Mouse (Mus musculus): ENCODE data around the gene A730071L15Rik. TPM values are rescaled to one million over a fixed set of nuclear protein-coding genes. Genes with fewer than 3 reads are reported as not detected.
A peak's percentile ranks its signal among the peaks of the same experiment; 100 is the strongest.

A730071L15Rik gene
- polyA plus RNA-seq, 1 experiment from 2014 or later = 0.84 TPM

DNA sequence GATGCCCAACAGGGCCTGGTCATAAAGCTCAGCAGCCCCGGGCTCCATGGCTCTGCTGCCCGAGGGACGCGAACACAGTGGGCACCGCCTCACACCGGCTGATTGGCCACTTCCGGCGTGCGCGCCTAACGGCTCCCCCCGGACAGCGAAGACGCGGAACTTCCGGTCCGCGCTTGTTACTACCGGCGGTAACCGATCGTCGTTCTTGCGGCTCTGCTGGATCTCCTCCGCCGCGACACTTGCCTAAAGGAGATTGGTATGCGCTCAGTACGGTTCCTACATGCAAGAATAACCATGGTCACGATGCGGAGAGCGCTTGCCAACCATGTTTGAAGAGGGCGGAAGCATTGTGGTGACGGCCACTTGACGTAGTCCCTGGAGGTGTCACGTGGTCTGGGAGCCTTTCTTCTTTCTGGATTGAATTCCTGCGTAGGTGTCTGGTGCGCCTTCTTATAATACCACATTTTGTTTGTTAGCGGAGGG lies 299 bp downstream of the A730071L15Rik start, which contains the start of gene Nudcd3:
TSS of gene Nudcd3 (minus strand) at position 329 of the 483 bp plus-strand sequence.
- H3K36me3 ChIP-seq (ENCODE audit: control insufficient read depth, insufficient read depth) = no peaks in the 10 kb centered on the region
- ATAC-seq = peak; percentile 96
- H3K4me3 ChIP-seq (replicated peaks; ENCODE audit: low read length) = peak within 1 kb of the TSS; percentile 100
- H3K9me3 ChIP-seq (ENCODE audit: control insufficient read depth, low read length) = no peaks in the 10 kb centered on the region
- H3K27ac ChIP-seq (ENCODE audit: low read length) = peak within 1 kb of the TSS; percentile 97
- peaks cover 22% of the 10 kb centered on the region for H3K4me1 ChIP-seq (replicated peaks; ENCODE audit: control insufficient read depth, insufficient read depth, low read length)
- H3K9ac ChIP-seq (replicated peaks; ENCODE audit: low read depth, low read length) = peak within 1 kb of the TSS; percentile 96
- under 1% methylated on average over 39 of the region's 39 CpGs for WGBS
- peak within 1 kb of the TSS; percentile 98 for H3K4me2 ChIP-seq (ENCODE audit: low read length)
- H3K27me3 ChIP-seq (replicated peaks; ENCODE audit: control insufficient read depth, insufficient read depth, low read length) = no peaks in the 10 kb centered on the region

DNA sequence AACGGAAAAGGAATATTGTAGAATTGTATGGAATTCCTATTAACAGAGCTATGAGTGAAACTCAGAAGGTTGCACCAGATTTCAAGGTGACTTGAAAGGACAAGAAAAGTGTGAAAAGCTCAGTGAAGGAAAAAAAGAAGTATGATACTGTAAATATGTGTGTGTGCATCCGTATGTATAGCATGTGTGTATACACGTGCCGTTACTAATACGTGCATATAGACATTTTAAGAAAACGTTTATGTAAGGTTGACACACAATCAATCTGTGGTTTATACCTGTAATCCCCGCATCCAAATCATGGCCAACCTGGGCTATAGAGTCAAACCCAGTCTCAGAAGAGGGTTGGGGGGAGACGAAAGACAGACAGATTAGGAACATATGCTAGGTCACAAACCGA lies 741 bp downstream of the A730071L15Rik start:
- peak overlapping the region; percentile 98 for H3K4me2 ChIP-seq (ENCODE audit: low read length)
- peak; percentile 21 for ATAC-seq
- no peaks in the 10 kb centered on the region for H3K27me3 ChIP-seq (replicated peaks; ENCODE audit: control insufficient read depth, insufficient read depth, low read length)
- peak overlapping the region; percentile 100 for H3K4me3 ChIP-seq (replicated peaks; ENCODE audit: low read length)
- peak overlapping the region; percentile 96 for H3K9ac ChIP-seq (replicated peaks; ENCODE audit: low read depth, low read length)
- 27% methylated on average over 9 of the region's 9 CpGs for WGBS
- H3K27ac ChIP-seq (ENCODE audit: low read length) = peak overlapping the region; percentile 97
- no peaks in the 10 kb centered on the region for H3K36me3 ChIP-seq (ENCODE audit: control insufficient read depth, insufficient read depth)
- H3K4me1 ChIP-seq (replicated peaks; ENCODE audit: control insufficient read depth, insufficient read depth, low read length) = peaks cover 22% of the 10 kb centered on the region
- H3K9me3 ChIP-seq (ENCODE audit: control insufficient read depth, low read length) = peaks cover 3% of the 10 kb centered on the region; the same call in 1 of the 2 replicates

DNA sequence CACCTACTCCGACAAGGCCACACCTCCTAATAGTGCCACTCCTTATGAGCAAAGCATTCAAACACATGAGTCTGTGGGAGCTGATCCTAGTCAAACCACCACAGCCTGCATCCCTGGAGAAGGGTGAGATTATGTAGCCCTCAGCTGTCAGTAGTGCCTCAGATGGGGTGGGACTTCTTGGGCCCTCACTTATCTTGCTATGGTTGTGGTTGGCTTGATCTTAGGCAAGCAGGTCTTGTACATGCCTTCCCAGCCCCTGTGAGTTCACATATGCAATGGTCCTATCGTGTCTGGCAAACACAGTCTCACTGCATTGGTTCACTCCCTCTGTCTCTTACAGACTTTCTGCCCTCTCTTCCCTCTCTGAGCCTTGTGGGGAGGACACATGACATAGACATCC lies 7.3 kb downstream of the A730071L15Rik start:
- Histone ChIP-seq H3K9ac (replicated peaks; ENCODE audit: low read depth, low read length) (no peak overlapping the region), H3K27me3 (replicated peaks; ENCODE audit: control insufficient read depth, insufficient read depth, low read length) (no peaks in the 10 kb centered on the region), H3K36me3 (ENCODE audit: control insufficient read depth, insufficient read depth) (no peaks in the 10 kb centered on the region)

GRCm38 (mm10) chr11:6208158-6208557 lies 8.3 kb downstream of the A730071L15Rik start:
- WGBS = 89% methylated on average over 1 of the region's 1 CpGs
- H3K27me3 ChIP-seq (replicated peaks; ENCODE audit: control insufficient read depth, insufficient read depth, low read length) = no peaks in the 10 kb centered on the region
- no peak for ATAC-seq
- no peak overlapping the region for H3K9ac ChIP-seq (replicated peaks; ENCODE audit: low read depth, low read length)
- H3K4me2 ChIP-seq (ENCODE audit: low read length) = no peak overlapping the region
- H3K9me3 ChIP-seq (ENCODE audit: control insufficient read depth, low read length) = peaks cover 3% of the 10 kb centered on the region; the same call in 1 of the 2 replicates
- no peak overlapping the region for H3K4me3 ChIP-seq (replicated peaks; ENCODE audit: low read length)
- H3K27ac ChIP-seq (ENCODE audit: low read length) = no peak overlapping the region
- H3K4me1 ChIP-seq (replicated peaks; ENCODE audit: control insufficient read depth, insufficient read depth, low read length) = no peaks in the 10 kb centered on the region
- H3K36me3 ChIP-seq (ENCODE audit: control insufficient read depth, insufficient read depth) = no peaks in the 10 kb centered on the region

More for the DNA sequence above, 7.3 kb downstream of the A730071L15Rik start:
- H3K4me3 ChIP-seq (replicated peaks; ENCODE audit: low read length) = no peak overlapping the region
- H3K4me1 ChIP-seq (replicated peaks; ENCODE audit: control insufficient read depth, insufficient read depth, low read length) = no peaks in the 10 kb centered on the region
- no peak overlapping the region for H3K27ac ChIP-seq (ENCODE audit: low read length)
- no peak overlapping the region for H3K4me2 ChIP-seq (ENCODE audit: low read length)
- H3K9me3 ChIP-seq (ENCODE audit: control insufficient read depth, low read length) = peaks cover 3% of the 10 kb centered on the region; the same call in 1 of the 2 replicates
- no peak for ATAC-seq
- 83% methylated on average over 2 of the region's 2 CpGs for WGBS

DNA sequence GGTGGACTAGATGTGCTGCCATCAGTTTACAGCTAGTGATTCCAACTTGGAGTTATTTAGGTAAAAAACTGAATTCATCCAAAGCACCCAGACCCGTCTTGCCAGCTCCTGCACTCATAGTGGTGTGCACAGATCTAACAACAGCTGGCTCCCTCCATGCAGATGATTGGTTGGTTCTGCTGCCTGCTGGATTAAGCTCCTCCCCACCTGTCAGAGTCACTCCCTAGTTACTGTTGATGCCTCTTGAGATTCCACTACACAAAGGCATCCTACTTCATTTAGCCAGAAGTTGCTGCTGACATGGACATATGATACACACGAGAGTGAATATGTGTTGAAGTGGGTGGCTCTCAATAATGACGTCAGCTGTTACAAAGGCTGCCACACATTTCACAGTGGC lies 17.0 kb downstream of the A730071L15Rik start:
- H3K27ac ChIP-seq (ENCODE audit: low read length) = no peak overlapping the region
- no peaks in the 10 kb centered on the region for H3K36me3 ChIP-seq (ENCODE audit: control insufficient read depth, insufficient read depth)
- no peak for ATAC-seq
- 52% methylated on average over 3 of the region's 3 CpGs for WGBS
- H3K4me3 ChIP-seq (replicated peaks; ENCODE audit: low read length) = no peak overlapping the region
- H3K27me3 ChIP-seq (replicated peaks; ENCODE audit: control insufficient read depth, insufficient read depth, low read length) = no peaks in the 10 kb centered on the region
- no peak overlapping the region for H3K9ac ChIP-seq (replicated peaks; ENCODE audit: low read depth, low read length)
- H3K4me2 ChIP-seq (ENCODE audit: low read length) = no peak overlapping the region
- no peaks in the 10 kb centered on the region for H3K4me1 ChIP-seq (replicated peaks; ENCODE audit: control insufficient read depth, insufficient read depth, low read length)
- no peaks in the 10 kb centered on the region for H3K9me3 ChIP-seq (ENCODE audit: control insufficient read depth, low read length)

- Histone ChIP-seq H3K4me1 (replicated peaks; ENCODE audit: control insufficient read depth, insufficient read depth, low read length) (no peaks in the 10 kb centered on the region), H3K9me3 (ENCODE audit: control insufficient read depth, low read length) (no peaks in the 10 kb centered on the region), H3K27ac (ENCODE audit: low read length) (no peak overlapping the region), H3K9ac (replicated peaks; ENCODE audit: low read depth, low read length) (no peak overlapping the region), H3K4me2 (ENCODE audit: low read length) (no peak overlapping the region), H3K36me3 (ENCODE audit: control insufficient read depth, insufficient read depth) (no peaks in the 10 kb centered on the region), H3K27me3 (replicated peaks; ENCODE audit: control insufficient read depth, insufficient read depth, low read length) (no peaks in the 10 kb centered on the region), H3K4me3 (replicated peaks; ENCODE audit: low read length) (no peak overlapping the region)
- no peak for ATAC-seq
- WGBS = 79% methylated on average over 11 of the region's 11 CpGs
These were observed 18.5 kb downstream of the A730071L15Rik start for GRCm38 (mm10) chr11:6218189-6218896.

DNA sequence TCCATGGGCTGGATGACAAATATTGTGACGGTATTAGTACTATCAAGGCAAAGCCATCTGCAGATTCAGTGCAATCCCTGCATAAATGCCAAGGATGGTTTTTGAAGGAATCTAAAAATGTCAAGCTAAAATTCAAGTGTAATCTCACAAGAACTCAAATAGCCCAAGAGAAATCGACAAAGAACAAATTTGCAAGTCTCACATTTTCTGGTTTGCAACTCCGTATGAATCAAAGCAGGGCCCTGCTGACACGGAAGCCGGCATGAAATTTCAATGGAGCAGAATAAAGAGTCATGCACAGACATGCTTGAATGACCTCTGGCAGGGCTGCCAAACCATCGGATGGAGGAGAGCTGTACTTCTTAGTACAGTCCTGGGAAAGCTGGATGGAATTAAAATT lies 20.1 kb downstream of the A730071L15Rik start:
- no peaks in the 10 kb centered on the region for H3K27me3 ChIP-seq (replicated peaks; ENCODE audit: control insufficient read depth, insufficient read depth, low read length)
- H3K36me3 ChIP-seq (ENCODE audit: control insufficient read depth, insufficient read depth) = no peaks in the 10 kb centered on the region
- no peak overlapping the region for H3K27ac ChIP-seq (ENCODE audit: low read length)
- H3K4me2 ChIP-seq (ENCODE audit: low read length) = no peak overlapping the region
- no peak overlapping the region for H3K4me3 ChIP-seq (replicated peaks; ENCODE audit: low read length)
- no peak for ATAC-seq
- H3K9ac ChIP-seq (replicated peaks; ENCODE audit: low read depth, low read length) = no peak overlapping the region
- 83% methylated on average over 6 of the region's 6 CpGs for WGBS
- no peaks in the 10 kb centered on the region for H3K4me1 ChIP-seq (replicated peaks; ENCODE audit: control insufficient read depth, insufficient read depth, low read length)
- H3K9me3 ChIP-seq (ENCODE audit: control insufficient read depth, low read length) = no peaks in the 10 kb centered on the region

DNA sequence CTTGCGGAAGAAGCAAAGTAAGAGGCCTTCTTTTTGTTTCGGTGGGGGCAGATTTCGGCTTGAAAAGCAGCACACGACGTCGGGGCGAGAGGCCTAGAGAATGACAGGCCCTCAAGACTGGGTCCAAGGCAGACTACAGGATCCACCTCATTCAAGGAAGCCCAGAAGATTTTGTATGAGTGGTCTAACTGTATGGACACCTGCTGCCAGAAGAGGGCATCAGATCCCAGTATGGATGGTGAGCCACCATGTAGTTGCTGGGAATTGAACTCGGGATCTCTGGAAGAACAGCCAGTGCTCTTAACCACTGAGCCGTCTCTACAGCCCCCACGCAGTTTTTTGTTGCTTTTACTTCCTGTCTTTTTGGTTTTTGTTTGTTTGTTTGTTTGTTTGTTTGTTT lies 22.4 kb downstream of the A730071L15Rik start:
- no peak for ATAC-seq
- H3K9me3 ChIP-seq (ENCODE audit: control insufficient read depth, low read length) = no peaks in the 10 kb centered on the region
- no peak overlapping the region for H3K4me2 ChIP-seq (ENCODE audit: low read length)
- no peak overlapping the region for H3K9ac ChIP-seq (replicated peaks; ENCODE audit: low read depth, low read length)
- 96% methylated on average over 10 of the region's 10 CpGs for WGBS
- no peaks in the 10 kb centered on the region for H3K36me3 ChIP-seq (ENCODE audit: control insufficient read depth, insufficient read depth)
- no peak overlapping the region for H3K27ac ChIP-seq (ENCODE audit: low read length)
- no peak overlapping the region for H3K4me3 ChIP-seq (replicated peaks; ENCODE audit: low read length)
- no peaks in the 10 kb centered on the region for H3K4me1 ChIP-seq (replicated peaks; ENCODE audit: control insufficient read depth, insufficient read depth, low read length)
- no peaks in the 10 kb centered on the region for H3K27me3 ChIP-seq (replicated peaks; ENCODE audit: control insufficient read depth, insufficient read depth, low read length)

DNA sequence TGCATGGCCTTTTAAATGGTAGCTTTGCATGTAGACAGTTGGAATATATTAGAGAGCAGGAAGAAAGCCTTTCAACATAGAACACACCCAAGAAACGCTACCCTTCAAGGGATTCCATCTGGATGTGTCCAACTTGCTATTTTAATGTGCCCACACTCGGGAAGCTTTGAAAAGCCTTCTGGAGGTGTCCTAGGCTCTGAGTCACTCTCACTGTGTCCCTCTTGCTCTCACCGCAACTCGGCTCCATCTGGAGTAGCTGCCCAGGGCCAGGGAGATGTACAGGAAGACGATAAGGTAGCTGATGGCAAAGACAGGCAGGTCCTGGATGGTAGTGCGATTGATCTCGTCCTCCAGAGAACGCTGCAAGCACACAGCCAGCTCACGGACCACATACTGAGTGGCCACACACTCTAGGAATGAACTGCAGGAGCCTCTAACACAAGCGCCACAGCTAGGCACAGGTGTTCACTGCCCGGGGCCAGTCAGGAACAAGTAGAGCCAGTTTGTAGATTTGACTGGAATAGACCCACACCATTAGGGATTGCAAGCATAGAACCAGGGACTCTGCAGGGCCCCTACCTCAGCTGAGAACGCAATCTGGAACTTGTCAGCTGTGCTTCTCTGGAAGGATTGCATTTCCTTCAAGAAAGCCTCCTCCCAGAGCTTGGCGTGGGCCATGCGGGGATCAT lies 24.9 kb downstream of the A730071L15Rik start:
- Histone ChIP-seq H3K36me3 (ENCODE audit: control insufficient read depth, insufficient read depth) (no peaks in the 10 kb centered on the region), H3K4me1 (replicated peaks; ENCODE audit: control insufficient read depth, insufficient read depth, low read length) (no peaks in the 10 kb centered on the region), H3K9me3 (ENCODE audit: control insufficient read depth, low read length) (no peaks in the 10 kb centered on the region), H3K27me3 (replicated peaks; ENCODE audit: control insufficient read depth, insufficient read depth, low read length) (no peaks in the 10 kb centered on the region), H3K4me3 (replicated peaks; ENCODE audit: low read length) (no peak overlapping the region), H3K9ac (replicated peaks; ENCODE audit: low read depth, low read length) (no peak overlapping the region), H3K4me2 (ENCODE audit: low read length) (no peak overlapping the region), H3K27ac (ENCODE audit: low read length) (no peak overlapping the region)
- 79% methylated on average over 14 of the region's 14 CpGs for WGBS
- ATAC-seq = no peak
